Mouse (Mus musculus) kidney, adult 11 months (tissue): Measurements from ENCODE around the gene Bcl2a1b.

Experiments used
- DNase-seq: peaks from one replicate; pipeline ENCODE4 v3.0.0; 2022

The Bcl2a1b gene

DNA sequence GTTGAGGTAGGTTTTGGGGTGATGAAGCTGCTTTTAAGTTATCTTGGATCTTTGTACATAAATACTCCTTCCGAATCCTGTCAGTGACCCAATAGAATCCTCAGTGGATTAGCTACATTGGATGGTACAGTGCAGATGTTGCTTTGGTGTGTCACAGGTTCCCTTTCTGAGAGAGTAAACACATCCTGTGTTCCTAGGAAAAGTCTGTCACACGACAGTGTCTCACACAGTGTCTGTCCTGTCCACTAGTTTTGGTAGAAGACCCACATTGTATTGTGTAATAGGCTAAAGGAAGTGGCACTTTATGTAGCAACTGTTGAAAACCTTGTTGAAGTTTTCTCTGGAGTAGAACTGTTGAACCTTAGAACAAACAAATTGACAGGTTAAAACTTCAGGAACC is 54.4 kb downstream of the Bcl2a1b start:
- no peak for DNase-seq

DNA sequence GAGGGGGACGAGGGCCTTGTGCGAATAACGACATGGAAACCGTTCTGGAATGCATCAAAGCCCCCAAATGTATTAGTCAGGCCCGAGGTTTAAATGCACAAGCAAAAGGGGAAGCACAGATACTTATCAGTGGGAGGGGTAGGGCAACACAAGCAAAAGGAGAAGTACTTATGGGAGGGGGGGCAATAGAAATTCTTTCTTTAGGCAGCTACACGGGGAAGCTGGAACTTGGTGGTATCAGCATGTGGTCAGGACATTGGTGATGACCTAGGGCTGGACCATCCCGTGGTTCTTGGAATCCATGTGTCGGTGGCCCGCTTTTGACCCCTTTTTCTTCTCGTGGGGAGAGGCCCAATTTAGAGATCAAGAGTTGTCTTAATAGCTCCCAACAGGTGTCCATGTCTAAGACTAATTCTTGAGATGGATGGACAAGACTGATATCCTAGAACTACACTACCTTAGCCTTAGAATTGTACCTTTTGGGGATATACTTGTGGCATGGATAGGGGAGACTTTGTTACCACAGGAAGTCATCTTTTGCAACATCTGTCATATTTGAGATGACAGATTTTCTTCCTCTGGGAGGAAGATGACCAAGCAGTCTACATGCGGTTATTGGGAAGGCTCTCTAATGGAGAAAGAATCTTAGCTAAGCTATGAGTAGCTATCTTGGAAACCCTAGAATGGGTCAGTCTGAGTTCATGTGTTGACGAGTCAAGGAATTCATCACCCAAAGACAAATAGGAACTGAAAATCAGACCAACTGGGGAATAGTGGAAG is 57.7 kb downstream of the Bcl2a1b start:
- no peak for DNase-seq
